Mouse (Mus musculus) layer of hippocampus, adult 8-10 months (tissue): ENCODE results near the gene Cyth1. TPM values are rescaled to one million over a fixed set of nuclear protein-coding genes. Genes with fewer than 3 reads are reported as not detected.
A peak's percentile ranks its signal among the peaks of the same experiment; 100 is the strongest.

ENCODE experiments used
- DNase-seq, 2 experiments: peaks; one replicate each; pipeline ENCODE4 v3.0.0; 2022; ENCODE audit warnings: low spot score in 2 of 2
- total RNA-seq, 4 experiments: library from RNA; stranded (reverse); gene quantifications; 2 replicates each; pipeline ENCODE4 v1.2.4; 2022

Gene Cyth1
- total RNA-seq, 4 experiments from 2014 or later: 84.7 to 96.8 (median 89.4) TPM

GRCm38 (mm10) chr11:118118777-118119176 is 129.6 kb downstream of the Cyth1 start:
- no peak for DNase-seq

DNA sequence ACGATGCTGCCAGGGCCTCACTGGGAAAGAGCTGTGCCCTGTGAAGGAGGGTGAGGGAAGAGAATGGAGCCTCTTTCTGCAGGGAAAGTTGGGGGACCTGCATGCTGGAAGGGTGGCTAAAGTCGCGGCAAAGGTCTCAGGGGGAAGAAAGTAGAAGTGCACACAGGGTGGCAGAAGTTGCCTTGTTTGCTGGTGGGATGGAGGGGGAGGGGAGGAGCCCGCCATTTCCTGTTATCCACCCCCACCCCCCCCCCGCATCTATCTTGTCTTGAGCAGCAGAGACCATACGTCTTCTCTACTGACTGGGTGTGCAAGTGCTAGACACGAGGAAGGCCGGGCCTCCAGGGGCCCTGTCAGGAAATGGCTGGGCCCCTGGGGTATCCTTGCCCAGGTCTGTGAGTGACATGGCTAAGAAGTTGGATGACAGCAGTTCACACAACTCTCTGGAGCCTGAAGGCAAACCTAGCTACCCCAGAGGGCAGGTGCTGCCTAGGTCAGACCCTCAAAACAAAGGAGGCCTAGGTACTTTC is 133.7 kb downstream of the Cyth1 start:
- DNase-seq: no peak

GRCm38 (mm10) chr11:118113516-118114205 is 134.7 kb downstream of the Cyth1 start:
- no peak for DNase-seq

DNA sequence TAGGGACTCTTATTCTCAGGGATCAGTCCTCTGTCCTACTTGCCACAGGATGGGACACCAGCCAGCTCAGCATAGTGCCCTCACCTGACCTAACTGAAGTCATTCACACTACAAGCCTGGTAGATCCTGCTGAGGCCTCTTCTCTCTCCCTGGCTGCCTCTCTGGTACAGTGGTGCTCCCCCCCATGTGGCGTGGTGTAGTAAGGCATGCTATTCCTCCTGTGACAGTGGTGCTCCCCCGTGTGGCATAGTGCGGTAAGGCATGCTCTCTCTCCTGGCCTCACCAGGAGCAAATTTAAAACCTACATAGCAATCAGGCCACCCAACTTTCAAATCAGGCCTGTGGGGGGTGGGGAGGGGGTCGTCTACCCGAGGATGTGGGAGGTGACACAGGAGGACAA is 144.4 kb downstream of the Cyth1 start:
- DNase-seq: peak; percentile 48 to 81

DNA sequence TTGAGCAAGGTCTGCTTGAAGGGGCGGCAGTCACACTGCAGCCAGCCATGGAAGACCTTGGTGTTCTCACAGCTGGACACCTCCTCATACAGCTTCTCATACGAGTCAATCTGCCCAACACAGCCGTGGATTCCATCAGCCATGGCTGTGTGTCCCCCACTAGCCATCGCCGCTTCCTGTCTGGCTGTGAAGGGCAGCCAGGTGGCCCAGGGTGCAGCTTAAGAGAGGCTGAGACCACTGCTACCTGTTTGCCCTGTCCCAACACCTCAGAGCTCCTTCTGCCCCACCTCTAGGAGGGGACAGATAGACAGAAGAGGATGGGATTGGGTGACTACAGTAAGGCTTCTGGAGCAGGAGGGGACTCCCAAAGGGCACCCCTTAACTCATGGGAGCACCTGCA is 145.0 kb downstream of the Cyth1 start:
- DNase-seq: no peak

DNA sequence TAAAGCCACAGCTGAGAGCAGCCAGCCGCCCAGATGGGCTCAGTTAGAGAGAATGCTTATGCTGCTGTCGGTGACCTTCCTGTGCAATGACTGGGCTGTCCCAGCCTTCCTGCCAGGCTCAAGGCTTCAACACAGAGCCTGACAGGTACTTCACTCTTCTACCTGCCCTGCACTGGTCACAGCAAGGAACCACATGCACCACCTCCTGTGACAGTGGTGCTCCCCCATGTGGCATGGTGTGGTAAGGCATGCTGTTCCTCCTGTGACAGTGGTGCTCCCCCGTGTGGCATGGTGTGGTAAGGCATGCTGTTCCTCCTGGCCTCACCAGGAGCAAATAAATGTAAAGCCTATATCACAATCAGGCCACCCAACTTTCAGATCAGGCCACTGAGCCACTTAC is 145.6 kb downstream of the Cyth1 start:
- DNase-seq: peak; percentile 67 to 91

DNA sequence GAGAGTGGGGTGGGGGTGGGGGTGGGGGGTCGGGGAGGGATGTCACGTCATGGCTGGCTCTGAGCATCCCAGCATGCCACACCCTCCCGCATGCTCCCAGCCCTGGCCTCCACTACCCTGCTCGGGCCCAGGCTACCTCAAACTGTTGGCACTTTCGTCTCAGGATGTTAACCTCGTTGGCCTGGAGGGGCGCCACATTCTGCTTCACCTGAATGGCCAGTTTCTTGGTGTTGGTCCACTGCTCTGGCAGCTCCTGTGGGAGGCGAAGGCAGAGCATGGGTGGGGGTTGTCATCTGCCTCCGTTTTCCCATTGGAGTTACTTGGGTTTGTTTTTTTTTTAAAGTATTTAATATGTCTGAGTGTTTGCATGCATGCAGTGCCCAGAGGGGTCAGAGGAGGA is 147.3 kb downstream of the Cyth1 start:
- no peak for DNase-seq

GRCm38 (mm10) chr11:118096736-118097135 is 151.7 kb downstream of the Cyth1 start:
- no peak for DNase-seq

- no peak for DNase-seq
Observed at GRCm38 (mm10) chr11:118095004-118095403, 153.4 kb downstream of the Cyth1 start.

GRCm38 (mm10) chr11:118091002-118091670 is 157.3 kb downstream of the Cyth1 start:
- no peak for DNase-seq

- no peak for DNase-seq
Observed at GRCm38 (mm10) chr11:118088896-118089295, 159.5 kb downstream of the Cyth1 start.

DNA sequence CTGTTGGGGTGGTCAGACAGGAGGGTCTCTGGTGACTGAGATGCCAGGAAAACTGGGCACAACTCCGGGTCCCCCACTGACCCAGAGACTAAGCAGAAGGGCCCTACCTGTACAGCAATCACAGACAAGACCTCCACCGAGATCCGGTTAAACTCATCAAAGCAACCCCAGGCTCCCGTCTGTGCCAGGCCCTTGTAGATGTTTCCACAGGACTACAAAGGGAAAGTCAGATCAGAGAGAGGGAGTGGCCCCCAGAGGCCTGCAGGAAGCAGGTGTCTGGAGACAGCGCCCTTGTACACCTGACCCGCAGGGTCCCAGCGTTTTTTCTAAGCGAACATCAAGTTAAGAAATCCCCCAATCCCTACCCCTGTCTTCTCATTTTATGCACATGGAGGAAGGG is 162.4 kb downstream of the Cyth1 start:
- DNase-seq: no peak

- DNase-seq: no peak
Observed at GRCm38 (mm10) chr11:118085176-118085575, 163.2 kb downstream of the Cyth1 start.

DNA sequence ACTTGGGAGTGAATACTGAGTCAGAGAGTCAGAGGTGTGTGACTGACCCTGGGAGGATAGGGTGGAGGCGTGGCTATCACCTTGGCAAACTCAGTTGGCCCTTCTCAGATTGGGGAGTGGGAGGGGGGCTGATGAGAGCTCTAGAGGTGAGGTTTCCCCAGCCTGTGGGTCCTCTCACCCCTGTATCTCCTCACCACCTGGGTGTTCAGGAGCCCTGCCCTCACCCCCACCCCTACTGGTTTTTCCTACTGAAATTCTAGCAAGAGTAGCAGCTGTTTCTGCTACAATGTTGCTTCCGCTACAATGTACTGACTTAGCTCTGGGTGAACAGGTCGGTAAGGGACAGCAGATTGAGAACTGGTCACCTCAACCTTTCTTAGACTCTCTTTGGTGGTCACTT is 164.1 kb downstream of the Cyth1 start:
- no peak for DNase-seq

DNA sequence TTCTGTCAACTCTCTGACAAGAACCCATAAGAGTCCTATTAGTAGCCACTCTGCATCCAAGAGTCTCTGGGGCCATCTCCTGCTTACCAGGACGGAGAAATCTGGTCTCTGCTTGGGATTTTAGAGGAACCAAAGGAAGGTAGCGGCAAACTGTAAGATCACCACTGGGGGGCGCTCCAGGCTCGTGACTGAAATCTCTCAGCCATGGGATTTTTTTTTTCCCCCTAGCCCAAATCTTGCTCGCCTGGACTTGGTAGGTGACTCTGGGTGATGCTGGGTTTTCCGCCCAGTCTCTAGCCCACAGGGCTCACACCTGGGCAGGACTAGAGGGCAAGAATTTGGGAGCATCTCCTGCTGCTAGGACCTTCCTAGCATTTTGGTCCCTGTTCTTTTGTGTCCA is 164.6 kb downstream of the Cyth1 start:
- DNase-seq: peak in 1 of 2 experiments; percentile 68

DNA sequence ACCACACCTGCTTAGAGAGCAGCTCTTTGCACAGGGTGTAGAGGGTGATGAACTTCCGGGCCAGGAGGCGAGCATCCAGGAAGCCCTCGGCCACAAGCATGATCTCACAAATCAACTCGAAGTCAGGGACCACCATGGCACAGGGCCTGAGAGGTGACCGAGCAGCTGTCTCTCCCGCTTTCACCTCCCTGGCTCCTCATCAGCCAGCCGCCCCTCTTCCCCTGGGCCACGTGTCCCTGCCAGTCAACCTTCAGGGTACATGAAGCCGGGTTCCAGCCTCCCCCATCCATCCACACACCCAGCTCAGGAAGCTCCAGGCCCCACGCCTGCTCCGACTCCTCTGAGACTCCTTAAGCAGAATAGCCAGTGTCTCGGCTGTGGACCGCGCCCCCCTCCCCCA is 166.1 kb downstream of the Cyth1 start:
- DNase-seq: no peak

Other genes with a start within 250 kb of the Cyth1 start
- gene Dnah17, start 118.0 kb downstream of the Cyth1 start, total RNA-seq: under 1 TPM in 2 of 4 experiments, not detected in 2; 0.07 to 0.09 TPM
- 10 to 100 TPM; 28.7 to 33.8 (median 30.8) TPM for gene Usp36, start 41.7 kb upstream of the Cyth1 start, total RNA-seq
- gene Cep295nl, start 93.9 kb upstream of the Cyth1 start, total RNA-seq: 1 to 10 TPM; 1.5 to 2.2 (median 2.1) TPM
- gene Timp2, start 107.1 kb upstream of the Cyth1 start, total RNA-seq: 100 to 1,000 TPM; 225 to 284 (median 259) TPM
- gene Lgals3bp, start 153.5 kb upstream of the Cyth1 start, total RNA-seq: 100 to 1,000 TPM in 1 of 4 experiments, 10 to 100 TPM in 3; 17.0 to 100 (median 50.4) TPM
- 10 to 100 TPM; 39.6 to 42.8 (median 41.1) TPM for gene Cant1, start 170.5 kb upstream of the Cyth1 start, total RNA-seq
- gene C1qtnf1, start 179.6 kb upstream of the Cyth1 start, total RNA-seq: 1 to 10 TPM; 3.1 to 6.0 (median 3.6) TPM
- 10 to 100 TPM; 14.9 to 22.3 (median 19.0) TPM for gene Engase, start 228.2 kb upstream of the Cyth1 start, total RNA-seq